Mouse (Mus musculus) lung, embryonic 15.5 days (tissue): ENCODE measurements around the gene Bsnd. TPM values are rescaled to one million over a fixed set of nuclear protein-coding genes. Genes with fewer than 3 reads are reported as not detected.

Experiments used
- ATAC-seq: fragments of 200-750 bp; cut with Nextera tagmentation; 2 replicates; pipeline ENCODE4 v1.8.0; 2017; ENCODE audit warnings: moderate number of reproducible peaks, borderline replicate concordance; ENCODE audit not compliant: low FRiP score, low TSS enrichment; ENCODE audit errors: extremely low read depth
- H3K27ac ChIP-seq: fragments of 300-500 bp; sonication (generic); 2 replicates; pipeline ENCODE4 v1.5.1; 2015; ENCODE audit warnings: moderate library complexity, mild to moderate bottlenecking, inconsistent platforms
- H3K27me3 ChIP-seq: fragments of 300-500 bp; sonication (generic); 2 replicates; pipeline ENCODE4 v1.6.1; 2015; ENCODE audit warnings: inconsistent platforms
- H3K36me3 ChIP-seq: fragments of 300-500 bp; sonication (generic); 2 replicates; pipeline ENCODE4 v1.6.1; 2015; ENCODE audit warnings: inconsistent platforms
- H3K4me1 ChIP-seq: fragments of 300-500 bp; sonication (generic); 2 replicates; pipeline ENCODE4 v1.6.1; 2015; ENCODE audit warnings: inconsistent platforms
- H3K4me2 ChIP-seq: fragments of 300-500 bp; sonication (generic); 2 replicates; pipeline ENCODE4 v1.6.1; 2015; ENCODE audit warnings: inconsistent platforms, mild to moderate bottlenecking, moderate library complexity
- H3K4me3 ChIP-seq: fragments of 300-500 bp; sonication (generic); 2 replicates; pipeline ENCODE4 v1.5.1; 2015; ENCODE audit warnings: mild to moderate bottlenecking, inconsistent platforms
- H3K9ac ChIP-seq: fragments of 300-500 bp; sonication (generic); 2 replicates; pipeline ENCODE4 v1.6.1; 2015; ENCODE audit warnings: inconsistent platforms
- H3K9me3 ChIP-seq: fragments of 300-500 bp; sonication (generic); 2 replicates; pipeline ENCODE4 v1.6.1; 2016; ENCODE audit warnings: inconsistent platforms
- WGBS: fragments of 180-500 bp; shearing (Covaris S2); methylation state at CpG from one replicate; pipeline ENCODE4 v1.1.7; 2015; 5-methylcytosine and 5-hydroxymethylcytosine counted together
- polyA plus RNA-seq: library from polyadenylated mRNA; unstranded; fragments of >200 nt; fragmentation: Nextera tagmentation; extraction: Ambion mirVana; gene quantifications from 2 replicates; pipeline ENCODE4 v1.2.1, GENCODE M21; 2015

Bsnd gene
- polyA plus RNA-seq, 1 experiment from 2014 or later: not detected

DNA sequence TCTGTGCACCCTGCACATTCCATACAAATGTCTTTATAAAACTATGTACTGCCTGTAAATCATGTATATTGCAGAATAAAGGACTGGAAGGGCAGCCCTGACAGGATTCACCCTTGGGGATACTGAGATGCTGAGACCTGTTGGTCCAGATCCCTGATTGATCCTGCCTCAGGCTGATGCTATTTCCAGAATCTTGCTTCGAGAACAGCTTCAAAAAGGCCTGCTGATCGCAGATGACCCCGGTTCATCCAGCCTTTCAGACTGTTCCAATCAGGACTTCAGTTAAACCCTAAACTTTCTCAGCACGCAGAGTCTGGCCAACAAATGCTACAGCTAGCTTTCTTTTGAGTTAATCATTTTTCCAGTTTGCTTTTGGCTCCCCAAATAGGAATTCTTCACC lies 17.8 kb upstream of the Bsnd start:
- ATAC-seq: no peak
- no peak overlapping the region for H3K4me2 ChIP-seq
- 73% methylated on average over 4 of the region's 4 CpGs for WGBS
- H3K4me1 ChIP-seq: no peaks in the 10 kb centered on the region
- no peaks in the 10 kb centered on the region for H3K27me3 ChIP-seq
- no peaks in the 10 kb centered on the region for H3K36me3 ChIP-seq
- no peak overlapping the region for H3K9ac ChIP-seq
- no peaks in the 10 kb centered on the region for H3K9me3 ChIP-seq
- no peak overlapping the region for H3K27ac ChIP-seq
- H3K4me3 ChIP-seq: no peak overlapping the region

- H3K9me3 ChIP-seq: no peaks in the 10 kb centered on the region
- peak; percentile 56; the same call in 1 of the 2 replicates for ATAC-seq
These were observed 13.5 kb upstream of the Bsnd start for GRCm38 (mm10) chr4:106505453-106506058.

DNA sequence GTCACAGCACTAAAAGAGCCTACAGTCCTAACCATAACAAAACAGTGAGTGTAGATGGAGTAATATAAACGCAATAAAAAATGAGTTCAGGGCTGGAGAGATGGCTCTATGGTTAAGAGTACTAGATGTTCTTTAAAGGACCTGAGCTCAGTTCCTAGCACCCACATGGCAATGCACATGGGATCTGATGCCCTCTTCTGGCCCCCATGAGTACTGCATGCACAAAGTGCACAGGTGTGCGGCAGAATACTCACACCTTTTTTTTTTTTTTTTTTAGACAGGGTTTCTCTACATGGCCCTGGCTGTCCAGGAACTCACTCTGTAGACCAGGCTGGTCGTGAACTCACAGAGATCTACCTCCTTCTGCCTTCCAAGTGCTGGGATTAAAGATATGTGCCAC lies 11.5 kb upstream of the Bsnd start:
- no peak overlapping the region for H3K27ac ChIP-seq
- H3K36me3 ChIP-seq: no peaks in the 10 kb centered on the region
- WGBS: 86% methylated on average over 3 of the region's 3 CpGs
- no peak for ATAC-seq
- H3K4me2 ChIP-seq: no peak overlapping the region
- no peak overlapping the region for H3K4me3 ChIP-seq
- no peaks in the 10 kb centered on the region for H3K4me1 ChIP-seq
- H3K9ac ChIP-seq: no peak overlapping the region
- H3K27me3 ChIP-seq: no peaks in the 10 kb centered on the region
- no peaks in the 10 kb centered on the region for H3K9me3 ChIP-seq

More at GRCm38 (mm10) chr4:106505453-106506058, 13.5 kb upstream of the Bsnd start:
- Histone ChIP-seq H3K4me3 (no peak overlapping the region), H3K27ac (no peak overlapping the region), H3K4me2 (no peak overlapping the region), H3K9ac (no peak overlapping the region), H3K36me3 (no peaks in the 10 kb centered on the region), H3K4me1 (no peaks in the 10 kb centered on the region), H3K27me3 (no peaks in the 10 kb centered on the region)
- 41% methylated on average over 14 of the region's 14 CpGs for WGBS

GRCm38 (mm10) chr4:106500066-106500465 lies 8.0 kb upstream of the Bsnd start:
- H3K4me3 ChIP-seq: no peak overlapping the region
- no peak overlapping the region for H3K27ac ChIP-seq
- WGBS: 77% methylated on average over 10 of the region's 10 CpGs
- no peak overlapping the region for H3K9ac ChIP-seq
- no peak overlapping the region for H3K4me2 ChIP-seq
- no peak for ATAC-seq
- no peaks in the 10 kb centered on the region for H3K4me1 ChIP-seq
- H3K9me3 ChIP-seq: no peaks in the 10 kb centered on the region
- H3K27me3 ChIP-seq: no peaks in the 10 kb centered on the region
- H3K36me3 ChIP-seq: no peaks in the 10 kb centered on the region

- Histone ChIP-seq H3K9me3 (no peaks in the 10 kb centered on the region), H3K36me3 (no peaks in the 10 kb centered on the region), H3K4me1 (no peaks in the 10 kb centered on the region), H3K4me3 (no peak overlapping the region), H3K27me3 (no peaks in the 10 kb centered on the region), H3K4me2 (no peak overlapping the region), H3K27ac (no peak overlapping the region), H3K9ac (no peak overlapping the region)
- WGBS: 38% methylated on average over 3 of the region's 3 CpGs
- no peak for ATAC-seq
These were observed 6.4 kb upstream of the Bsnd start for GRCm38 (mm10) chr4:106498471-106498844.

DNA sequence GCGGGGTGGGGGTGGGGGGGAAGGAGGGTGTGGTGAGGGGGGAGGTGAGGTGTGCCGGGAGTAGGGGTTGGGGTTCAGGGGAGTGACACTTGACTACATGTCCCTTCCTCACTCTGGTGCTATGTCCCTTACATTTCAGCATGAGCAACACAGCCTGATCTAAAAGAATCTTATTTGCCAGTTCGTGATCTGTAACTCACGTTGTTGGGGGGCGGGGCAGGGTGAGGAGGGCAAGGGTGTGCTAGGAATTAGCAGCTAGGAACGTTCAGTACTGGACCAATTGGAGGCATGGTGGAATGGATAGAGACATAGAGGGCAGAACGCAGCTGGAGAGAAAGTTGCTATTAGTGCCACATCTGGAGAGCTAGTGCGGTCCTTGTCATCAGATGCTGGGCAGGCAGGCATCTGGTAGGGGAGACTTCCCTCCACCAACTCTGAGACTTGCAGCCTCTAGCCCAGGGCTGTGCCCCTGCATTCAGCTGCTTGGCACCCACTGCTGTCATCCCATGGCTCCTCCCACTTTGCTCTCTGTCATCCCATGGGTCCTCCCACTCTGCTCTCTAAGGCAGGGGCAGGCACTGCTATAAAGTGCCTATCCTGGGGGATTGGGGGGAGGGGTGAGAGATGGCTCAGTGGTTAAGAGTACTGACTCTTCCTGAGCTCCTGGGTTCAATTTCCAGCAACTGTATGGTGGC lies 5.8 kb upstream of the Bsnd start:
- H3K36me3 ChIP-seq: no peaks in the 10 kb centered on the region
- no peaks in the 10 kb centered on the region for H3K9me3 ChIP-seq
- no peak; the same call in 1 of the 2 replicates for ATAC-seq
- H3K4me1 ChIP-seq: no peaks in the 10 kb centered on the region
- H3K4me2 ChIP-seq: no peak overlapping the region
- 53% methylated on average over 8 of the region's 8 CpGs for WGBS
- no peaks in the 10 kb centered on the region for H3K27me3 ChIP-seq
- H3K27ac ChIP-seq: no peak overlapping the region
- no peak overlapping the region for H3K9ac ChIP-seq
- H3K4me3 ChIP-seq: no peak overlapping the region

DNA sequence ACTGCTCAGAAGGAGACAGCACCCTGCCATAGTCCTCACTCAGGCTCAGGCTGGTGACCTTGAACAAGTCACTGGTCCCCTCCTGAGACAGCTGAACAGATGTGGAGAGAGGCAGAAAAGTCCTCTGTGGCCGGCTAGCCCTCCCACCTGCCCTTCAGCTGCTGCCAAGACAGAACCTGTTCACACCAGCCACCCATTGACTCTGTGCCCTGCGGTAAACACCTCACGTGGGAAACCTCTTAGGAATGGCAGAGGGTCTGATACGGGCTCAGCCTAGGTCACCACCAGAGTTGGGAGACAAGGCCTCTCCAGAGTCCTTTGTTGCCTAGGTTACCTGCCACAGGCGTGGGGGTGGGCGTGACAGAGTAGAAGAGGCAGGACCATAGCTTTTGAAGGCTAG lies 4.8 kb upstream of the Bsnd start:
- H3K9me3 ChIP-seq: no peaks in the 10 kb centered on the region
- H3K4me3 ChIP-seq: no peak overlapping the region
- H3K4me1 ChIP-seq: no peaks in the 10 kb centered on the region
- H3K9ac ChIP-seq: no peak overlapping the region
- WGBS: 38% methylated on average over 6 of the region's 6 CpGs
- no peak overlapping the region for H3K27ac ChIP-seq
- H3K36me3 ChIP-seq: no peaks in the 10 kb centered on the region
- ATAC-seq: no peak
- H3K27me3 ChIP-seq: no peaks in the 10 kb centered on the region
- no peak overlapping the region for H3K4me2 ChIP-seq

DNA sequence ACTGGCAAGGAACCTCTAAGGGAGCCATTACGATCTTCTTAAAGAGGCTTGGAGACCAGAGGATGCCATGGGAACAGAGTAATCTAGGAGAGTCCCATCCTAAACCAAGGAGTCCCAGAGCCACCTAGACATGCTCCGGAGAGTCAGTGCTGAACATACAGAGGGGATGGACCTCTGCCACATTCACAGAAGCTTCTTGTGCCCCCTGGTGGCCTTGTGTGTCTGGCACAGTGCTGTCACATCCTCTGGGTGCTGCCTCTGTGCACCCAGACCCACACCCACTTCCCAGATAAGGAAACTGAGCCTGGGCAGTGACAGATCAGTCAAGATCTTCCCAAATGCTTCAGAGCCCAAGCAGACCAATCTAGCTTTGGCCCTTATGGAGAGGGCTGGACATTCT lies 1.6 kb upstream of the Bsnd start:
- H3K4me1 ChIP-seq: no peaks in the 10 kb centered on the region
- H3K9me3 ChIP-seq: no peaks in the 10 kb centered on the region
- H3K36me3 ChIP-seq: no peaks in the 10 kb centered on the region
- H3K27ac ChIP-seq: no peak overlapping the region
- H3K9ac ChIP-seq: no peak overlapping the region
- H3K4me3 ChIP-seq: no peak overlapping the region
- H3K27me3 ChIP-seq: no peaks in the 10 kb centered on the region
- ATAC-seq: no peak
- WGBS: 81% methylated on average over 2 of the region's 2 CpGs
- no peak overlapping the region for H3K4me2 ChIP-seq

DNA sequence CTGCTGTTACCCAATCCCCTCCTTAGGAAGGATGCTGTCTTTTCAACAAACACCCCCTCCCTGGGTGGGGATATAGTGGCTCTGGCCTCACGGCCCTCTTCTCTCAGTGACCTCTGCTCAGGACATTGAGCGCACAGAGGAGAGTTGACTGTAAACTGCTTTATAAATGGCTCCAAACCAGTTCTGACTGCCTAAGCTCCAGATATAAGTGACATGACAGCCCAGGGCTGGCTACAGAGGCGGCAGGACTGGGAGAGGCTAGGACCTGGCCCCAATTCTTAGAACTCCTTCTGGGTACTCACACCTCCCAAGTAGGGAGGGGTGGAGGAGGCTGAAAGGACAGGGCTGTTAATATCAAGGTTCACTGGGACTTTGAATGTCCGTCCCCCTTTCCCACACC lies 1.5 kb downstream of the Bsnd start:
- Histone ChIP-seq H3K36me3 (no peaks in the 10 kb centered on the region), H3K4me2 (no peak overlapping the region), H3K27ac (no peak overlapping the region), H3K9me3 (no peaks in the 10 kb centered on the region), H3K27me3 (no peaks in the 10 kb centered on the region), H3K4me1 (no peaks in the 10 kb centered on the region), H3K4me3 (no peak overlapping the region), H3K9ac (no peak overlapping the region)
- ATAC-seq: no peak
- WGBS: 36% methylated on average over 4 of the region's 4 CpGs

DNA sequence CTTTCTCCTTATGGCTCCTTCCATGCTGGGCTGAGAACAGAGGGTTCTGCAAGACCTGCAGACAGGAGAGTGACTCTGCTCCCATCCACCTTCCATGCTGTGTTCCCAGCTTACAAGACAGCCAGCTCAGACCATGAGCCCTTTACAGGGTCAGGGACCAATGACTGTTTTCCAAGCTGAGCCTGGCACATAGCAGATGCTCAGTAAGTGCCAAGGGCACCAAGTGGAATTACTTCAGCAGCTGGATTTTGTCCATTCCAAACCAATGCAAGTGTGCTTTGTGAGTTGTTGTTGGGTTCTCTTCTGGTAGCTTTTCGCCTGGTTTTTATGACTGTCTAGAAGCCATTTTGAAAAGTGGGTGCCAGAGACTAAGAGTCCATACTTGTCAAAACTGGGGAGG lies 8.3 kb downstream of the Bsnd start:
- Histone ChIP-seq H3K27me3 (peaks cover 10% of the 10 kb centered on the region; the same call in 1 of the 2 replicates), H3K4me1 (no peaks in the 10 kb centered on the region), H3K9me3 (no peaks in the 10 kb centered on the region), H3K36me3 (no peaks in the 10 kb centered on the region), H3K4me3 (no peak overlapping the region), H3K27ac (no peak overlapping the region), H3K4me2 (no peak overlapping the region), H3K9ac (no peak overlapping the region)
- ATAC-seq: no peak
- 66% methylated on average over 1 of the region's 1 CpGs for WGBS

DNA sequence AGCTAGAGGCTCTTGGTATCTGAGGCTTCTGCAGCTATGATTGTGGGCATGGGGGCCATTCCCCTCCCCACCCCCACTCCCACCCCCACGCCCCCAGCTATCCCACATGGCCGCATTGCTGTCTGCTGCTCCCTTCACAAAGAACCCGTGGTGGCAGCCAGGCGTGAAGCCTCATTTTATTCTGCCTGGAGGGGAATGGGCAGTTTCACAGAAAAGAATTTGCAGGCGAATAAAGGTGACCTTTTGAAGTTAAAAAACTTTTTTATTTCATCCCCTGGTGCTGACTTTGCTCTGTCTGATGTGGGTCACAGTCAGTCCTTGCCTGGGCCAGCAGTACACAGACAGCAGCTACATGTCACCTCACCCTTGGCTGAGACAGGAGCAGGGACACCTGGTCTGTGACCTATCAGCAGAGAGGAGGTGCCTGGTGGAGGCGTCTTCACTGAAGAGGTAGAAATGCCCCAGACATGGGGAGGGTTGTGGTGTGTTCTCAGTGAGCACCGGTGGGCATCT lies 8.8 kb downstream of the Bsnd start:
- no peak overlapping the region for H3K4me2 ChIP-seq
- no peaks in the 10 kb centered on the region for H3K9me3 ChIP-seq
- H3K4me1 ChIP-seq: no peaks in the 10 kb centered on the region
- WGBS: 55% methylated on average over 7 of the region's 7 CpGs
- H3K36me3 ChIP-seq: no peaks in the 10 kb centered on the region
- no peak overlapping the region for H3K27ac ChIP-seq
- H3K4me3 ChIP-seq: no peak overlapping the region
- H3K9ac ChIP-seq: no peak overlapping the region
- no peak for ATAC-seq
- H3K27me3 ChIP-seq: peaks cover 10% of the 10 kb centered on the region; the same call in 1 of the 2 replicates

- no peak overlapping the region for H3K27ac ChIP-seq
- H3K27me3 ChIP-seq: peaks cover 10% of the 10 kb centered on the region; the same call in 1 of the 2 replicates
- no peaks in the 10 kb centered on the region for H3K4me1 ChIP-seq
These were observed 11.5 kb downstream of the Bsnd start for GRCm38 (mm10) chr4:106480545-106480944.

More at GRCm38 (mm10) chr4:106480545-106480944, 11.5 kb downstream of the Bsnd start:
- WGBS: 75% methylated on average over 3 of the region's 3 CpGs
- Histone ChIP-seq H3K36me3 (no peaks in the 10 kb centered on the region), H3K9ac (no peak overlapping the region), H3K4me2 (no peak overlapping the region), H3K4me3 (no peak overlapping the region), H3K9me3 (no peaks in the 10 kb centered on the region)
- ATAC-seq: no peak
